Mouse (Mus musculus) CH12.LX (cell line): ENCODE measurements around the gene Megf8. TPM values are rescaled to one million over a fixed set of nuclear protein-coding genes. Genes with fewer than 3 reads are reported as not detected.
A peak's percentile ranks its signal among the peaks of the same experiment; 100 is the strongest.

Experiments
- DNase-seq: peaks from one replicate; pipeline ENCODE4 v3.0.0-alpha.2; 2013; ENCODE audit errors: extremely low read depth
- H3K27ac ChIP-seq: 2 replicates; pipeline ENCODE4 v1.5.1; 2012; ENCODE audit warnings: low read depth, mild to moderate bottlenecking, control low read depth, moderate library complexity; ENCODE audit not compliant: insufficient read depth
- H3K27me3 ChIP-seq: replicated peaks from 2 replicates; pipeline ENCODE3; 2012; ENCODE audit warnings: inconsistent platforms
- H3K36me3 ChIP-seq, 2 experiments: replicated peaks in 1 of 2; 2 replicates each; pipeline versions ENCODE3 to v1.6.1; 2012; ENCODE audit warnings: inconsistent platforms in 1 of 2, low read length in 1 of 2, mild to moderate bottlenecking in 1 of 2, mixed read lengths in 1 of 2, moderate library complexity in 1 of 2; ENCODE audit not compliant: control insufficient read depth in 1 of 2, insufficient read depth in 1 of 2
- H3K4me1 ChIP-seq, 2 experiments: 2 replicates each; pipeline ENCODE4 v1.6.1; 2012; ENCODE audit warnings: inconsistent platforms in 1 of 2, moderate library complexity in 1 of 2; ENCODE audit not compliant: insufficient read depth in 2 of 2, control insufficient read depth in 1 of 2
- H3K4me2 ChIP-seq: 2 replicates; pipeline ENCODE4 v1.6.1; 2012; ENCODE audit warnings: low read depth, mild to moderate bottlenecking, control low read depth; ENCODE audit not compliant: poor library complexity, insufficient read depth, severe bottlenecking
- H3K4me3 ChIP-seq, 3 experiments: fragments of 150-350 bp in 1 of 3; sonication (generic) in 1 of 3; replicated peaks in 1 of 3; 2 replicates each; pipeline versions ENCODE3 to v1.5.1; 2011 to 2012; ENCODE audit warnings: low read depth in 2 of 3, low read length in 2 of 3, mild to moderate bottlenecking in 2 of 3, moderate library complexity in 2 of 3, control low read depth in 1 of 3, improper control_type of control experiment in 1 of 3, inconsistent platforms in 1 of 3, mixed read lengths in 1 of 3; ENCODE audit not compliant: poor library complexity in 1 of 3
- H3K79me2 ChIP-seq: replicated peaks from 2 replicates; pipeline ENCODE4 v1.6.1; 2012; ENCODE audit warnings: mild to moderate bottlenecking, moderate library complexity; ENCODE audit not compliant: control insufficient read depth, poor library complexity, insufficient read depth, severe bottlenecking; ENCODE audit errors: extremely low read depth
- H3K9ac ChIP-seq: 2 replicates; pipeline ENCODE4 v1.6.1; 2012; ENCODE audit warnings: low read depth, mild to moderate bottlenecking, control low read depth, moderate library complexity; ENCODE audit not compliant: insufficient read depth
- H3K9me3 ChIP-seq: replicated peaks from 2 replicates; pipeline ENCODE3; 2012; ENCODE audit warnings: low read length, inconsistent platforms, mixed read lengths
- BHLHE40 ChIP-seq: IDR thresholded peaks from 2 replicates; pipeline ENCODE4 v1.6.1; 2011; ENCODE audit warnings: mild to moderate bottlenecking, low read depth, low read length, improper control_type of control experiment
- CTCF ChIP-seq, 2 experiments: IDR thresholded peaks in 1 of 2; conservative IDR thresholded peaks in 1 of 2; 2 replicates each; pipeline ENCODE4 v1.5.1; 2011 to 2012; ENCODE audit warnings: low read depth in 2 of 2, low read length in 2 of 2, improper control_type of control experiment in 1 of 2, inconsistent platforms in 1 of 2, mild to moderate bottlenecking in 1 of 2, moderate library complexity in 1 of 2
- E2F4 ChIP-seq: IDR thresholded peaks from 2 replicates; pipeline ENCODE4 v1.6.1; 2011; ENCODE audit warnings: low read depth, low read length, improper control_type of control experiment; ENCODE audit not compliant: insufficient replicate concordance
- ELF1 ChIP-seq: IDR thresholded peaks from 2 replicates; pipeline ENCODE4 v1.6.1; 2014; ENCODE audit warnings: low read depth, mild to moderate bottlenecking, inconsistent platforms, low read length, improper control_type of control experiment
- EP300 ChIP-seq: IDR thresholded peaks from 2 replicates; pipeline ENCODE4 v1.6.1; 2011; ENCODE audit warnings: low read length, improper control_type of control experiment
- GABPA ChIP-seq: IDR thresholded peaks from 2 replicates; pipeline ENCODE4 v1.6.1; 2012; ENCODE audit warnings: low read depth, low read length, improper control_type of control experiment, inconsistent platforms; ENCODE audit not compliant: insufficient replicate concordance
- JUN ChIP-seq: IDR thresholded peaks from 2 replicates; pipeline ENCODE4 v1.6.1; 2011; ENCODE audit warnings: low read depth, mild to moderate bottlenecking, low read length, improper control_type of control experiment, moderate library complexity; ENCODE audit not compliant: insufficient read depth
- JUND ChIP-seq: conservative IDR thresholded peaks from 2 replicates; pipeline ENCODE4 v1.6.1; 2011; ENCODE audit warnings: low read depth, low read length, improper control_type of control experiment
- MAX ChIP-seq: IDR thresholded peaks from 2 replicates; pipeline ENCODE4 v1.6.1; 2011; ENCODE audit warnings: low read length, improper control_type of control experiment
- MAZ ChIP-seq: IDR thresholded peaks from 2 replicates; pipeline ENCODE4 v1.6.1; 2012; ENCODE audit warnings: low read depth, mild to moderate bottlenecking, inconsistent platforms, low read length, improper control_type of control experiment, moderate library complexity
- MXI1 ChIP-seq: IDR thresholded peaks from 2 replicates; pipeline ENCODE4 v1.6.1; 2011; ENCODE audit warnings: mild to moderate bottlenecking, low read depth, low read length, improper control_type of control experiment
- MYC ChIP-seq: IDR thresholded peaks from 2 replicates; pipeline ENCODE4 v1.6.1; 2011; ENCODE audit warnings: low read depth, mild to moderate bottlenecking, improper control_type of control experiment, low read length
- NRF1 ChIP-seq: IDR thresholded peaks from 2 replicates; pipeline ENCODE4 v1.6.1; 2014; ENCODE audit warnings: low read depth, mild to moderate bottlenecking, inconsistent platforms, low read length, improper control_type of control experiment, moderate library complexity
- PAX5 ChIP-seq: IDR thresholded peaks from 2 replicates; pipeline ENCODE4 v1.6.1; 2012; ENCODE audit warnings: low read length, inconsistent platforms, mixed read lengths
- POLR2A ChIP-seq: IDR thresholded peaks from 2 replicates; pipeline ENCODE4 v1.6.1; 2011; ENCODE audit warnings: low read depth, mild to moderate bottlenecking, improper control_type of control experiment, low read length
- RAD21 ChIP-seq: IDR thresholded peaks from 2 replicates; pipeline ENCODE4 v1.6.1; 2011; ENCODE audit warnings: low read depth, mild to moderate bottlenecking, low read length, improper control_type of control experiment, moderate library complexity
- RCOR1 ChIP-seq: conservative IDR thresholded peaks from 2 replicates; pipeline ENCODE4 v1.6.1; 2012; ENCODE audit warnings: low read depth, mild to moderate bottlenecking, inconsistent platforms, low read length, improper control_type of control experiment
- SMC3 ChIP-seq: IDR thresholded peaks from 2 replicates; pipeline ENCODE4 v1.6.1; 2011; ENCODE audit warnings: low read depth, low read length, improper control_type of control experiment
- USF1 ChIP-seq: IDR thresholded peaks from 2 replicates; pipeline ENCODE4 v1.6.1; 2014; ENCODE audit warnings: low read depth, mild to moderate bottlenecking, inconsistent platforms, low read length, improper control_type of control experiment
- ZMIZ1 ChIP-seq: IDR thresholded peaks from 2 replicates; pipeline ENCODE4 v1.6.1; 2012; ENCODE audit warnings: low read depth, mild to moderate bottlenecking, inconsistent platforms, low read length, improper control_type of control experiment
- ZNF384 ChIP-seq: IDR thresholded peaks from 2 replicates; pipeline ENCODE4 v1.6.1; 2012; ENCODE audit warnings: low read depth, low read length, improper control_type of control experiment, inconsistent platforms
- dilution Hi-C: fragments of 300-500 bp; cut with MboI; formaldehyde crosslinking; loops from 2 replicates; pipeline ENCODE4 v1.14.3; 2020; ENCODE audit warnings: low sequenced_read_pairs; ENCODE audit not compliant: extremely low pct_unique_long_range_greater_than_20kb, extremely low pct_ligation_motif_present
- in situ Hi-C: fragments of 300-500 bp; cut with MboI; formaldehyde crosslinking; loops from 3 replicates; pipeline ENCODE4 v1.14.3; 2019; ENCODE audit warnings: low sequenced_read_pairs, low pct_ligation_motif_present, low pct_unique_long_range_greater_than_20kb, mixed read lengths
- polyA plus RNA-seq: library from polyadenylated mRNA; unstranded; fragments of >175 nt; gene quantifications from 2 replicates; pipeline ENCODE4 v1.2.1, GENCODE M21; 2012; ENCODE audit warnings: low read depth; ENCODE audit not compliant: insufficient read length
- total RNA-seq, 2 experiments: library from RNA; depleted of rRNA; stranded (reverse); fragments of 300-350 nt in 1 of 2; fragments of >200 nt in 1 of 2; gene quantifications; 2 replicates each; pipeline ENCODE4 v1.2.3; 2012 to 2014

Gene Megf8
- total and polyA plus RNA-seq, 3 experiments = 0.62 to 1.7 (median 1.2) TPM

- no peaks in the 10 kb centered on the region for H3K9me3 ChIP-seq
- no peak overlapping the region for H3K27ac ChIP-seq
- no peak overlapping the region for H3K9ac ChIP-seq
- no peaks in the 10 kb centered on the region for H3K79me2 ChIP-seq
- peaks cover under 1% of the 10 kb centered on the region for H3K27me3 ChIP-seq
- dilution Hi-C loops = no loop called here
- H3K4me3 ChIP-seq = no peak overlapping the region
- H3K36me3 ChIP-seq = peaks cover 16 to 55% of the 10 kb centered on the region in 2 experiments
- in situ Hi-C loops = no loop called here
- TF ChIP-seq BHLHE40 (no peak), USF1 (no peak), JUND (no peak), MAZ (no peak), RAD21 (peak; percentile 53), GABPA (no peak), SMC3 (peak; percentile 52), POLR2A (no peak), MXI1 (no peak), NRF1 (no peak), ZMIZ1 (no peak), E2F4 (no peak), CTCF (conservative IDR thresholded peaks at IDR 0.05 in 1 of 2, IDR thresholded peaks at IDR 0.05 in 1 of 2; ENCODE audit: low read depth in 2 of 2, low read length in 2 of 2) (peak; percentile 34 to 67; a peak in 3 of 4 replicates), EP300 (no peak), MYC (no peak), PAX5 (no peak), JUN (no peak), ELF1 (no peak)
- peaks cover 5 to 6% of the 10 kb centered on the region in 2 experiments; a peak in 3 of 4 replicates for H3K4me1 ChIP-seq
- no peak overlapping the region for H3K4me2 ChIP-seq
- peak; percentile 18 for DNase-seq
These were observed 62.8 kb downstream of the Megf8 start for GRCm38 (mm10) chr7:25379551-25380351.

- H3K4me3 ChIP-seq = no peak overlapping the region
- no peak overlapping the region for H3K4me2 ChIP-seq
- H3K36me3 ChIP-seq = peaks cover 16 to 62% of the 10 kb centered on the region in 2 experiments
- H3K27me3 ChIP-seq = no peaks in the 10 kb centered on the region
- no peak for TF ChIP-seq RCOR1
- TF ChIP-seq MAX = no peak
- TF ChIP-seq ZNF384 = no peak
- no peak for TF ChIP-seq GABPA
- no peak for TF ChIP-seq MYC
- no peak overlapping the region for H3K27ac ChIP-seq
- no peaks in the 10 kb centered on the region for H3K79me2 ChIP-seq
- dilution Hi-C loops = no loop called here
- no peak overlapping the region for H3K9ac ChIP-seq
- no peak for DNase-seq
- in situ Hi-C loops = no loop called here
- H3K9me3 ChIP-seq = no peaks in the 10 kb centered on the region
- H3K4me1 ChIP-seq = peaks cover 14 to 15% of the 10 kb centered on the region in 2 experiments
These were observed 63.7 kb downstream of the Megf8 start for GRCm38 (mm10) chr7:25380392-25381283.
